In genomic region chrX:92342924-92343323, GRCm38 (mm10) we compare ENCODE assay signal across 9 mouse cellular contexts.
DNase-seq lines count a peak whose midpoint lies in the region; ATAC-seq and TF ChIP-seq lines count a peak whose summit lies in the region.
"Had no signal": no experiment of that assay in that cellular context is flagged by ENCODE, and none has a peak within 500 bp of the region (broad histone marks: within the 10 kb centered on the region; RNA-seq: fewer than 3 reads in every experiment).

No protein-coding gene starts in this region.

- no peak overlapping the region for H3K9ac ChIP-seq in liver, embryonic 12.5 days
- H3K9ac ChIP-seq in embryonic facial prominence, embryonic 14.5 days (ENCODE audit: low read depth, low read length), result no peak overlapping the region

- H3K4me3 ChIP-seq in cerebellum, adult 2 months (replicated peaks; ENCODE audit: insufficient read depth, low read depth, low read length), result no peak overlapping the region
- no peak overlapping the region for H3K4me3 ChIP-seq in liver, embryonic 12.5 days
- no peak overlapping the region for H3K4me3 ChIP-seq in embryonic facial prominence, embryonic 14.5 days (ENCODE audit: low read depth, low read length)
- no peak overlapping the region for H3K4me3 ChIP-seq in lung, adult 2 months (replicated peaks; ENCODE audit: extremely low read depth, low read depth, low read length)
- H3K4me3 ChIP-seq: megakaryocyte, embryonic 14.5 days had no signal

- 22% methylated on average over 5 of the region's 5 CpGs for WGBS in cerebellum, adult 2 months
- 9% methylated on average over 5 of the region's 5 CpGs for WGBS in liver, embryonic 12.5 days (ENCODE audit: insufficient replicate concordance)
- WGBS in embryonic facial prominence, embryonic 14.5 days, result 15% methylated on average over 5 of the region's 5 CpGs
- WGBS in lung, adult 2 months, result 17% methylated on average over 5 of the region's 5 CpGs

- peak; percentile 55 for TF ChIP-seq CTCF in cerebellum, adult 2 months (IDR thresholded peaks at IDR 0.05; ENCODE audit: borderline replicate concordance, insufficient read depth, low read depth, low read length)
- peak; percentile 46; the same call in 1 of the 2 replicates for TF ChIP-seq CTCF in lung, adult 2 months (IDR thresholded peaks at IDR 0.05; ENCODE audit: insufficient read depth, low read length)

- H3K27ac ChIP-seq in cerebellum, adult 2 months (ENCODE audit: insufficient read depth, low read length), result no peak overlapping the region
- no peak overlapping the region for H3K27ac ChIP-seq in liver, embryonic 12.5 days
- H3K27ac ChIP-seq in embryonic facial prominence, embryonic 14.5 days (replicated peaks; ENCODE audit: low read depth, low read length), result no peak overlapping the region

- DNase-seq in cerebellum, adult 2 months, result peak; percentile 2 to 35
- DNase-seq in cerebellum, adult 9-11 months, result no peak
- DNase-seq in liver, result peak; percentile 29
- DNase-seq in adrenal gland, postnatal 10 days, result peak; percentile 69
- DNase-seq in embryonic facial prominence, embryonic 14.5 days (ENCODE audit: low spot score), result peak; percentile 1
- DNase-seq in lung, adult 2 months, result peak; percentile 6
- DNase-seq in testis, postnatal 14 days (ENCODE audit: low spot score), result peak; percentile 4

- no peaks in the 10 kb centered on the region for H3K27me3 ChIP-seq in cerebellum, adult 2 months (ENCODE audit: control insufficient read depth, insufficient read depth, low read length)
- H3K27me3 ChIP-seq in liver, embryonic 12.5 days (replicated peaks), result no peaks in the 10 kb centered on the region
- H3K27me3 ChIP-seq in embryonic facial prominence, embryonic 14.5 days (replicated peaks; ENCODE audit: control insufficient read depth, insufficient read depth, low read length), result no peaks in the 10 kb centered on the region
- H3K27me3 ChIP-seq: megakaryocyte, embryonic 14.5 days had no signal

- no peaks in the 10 kb centered on the region for H3K9me3 ChIP-seq in liver, embryonic 12.5 days (replicated peaks)
- no peaks in the 10 kb centered on the region for H3K9me3 ChIP-seq in embryonic facial prominence, embryonic 14.5 days (ENCODE audit: control insufficient read depth, low read length)
- H3K9me3 ChIP-seq: megakaryocyte, embryonic 14.5 days had no signal

- H3K4me2 ChIP-seq in liver, embryonic 12.5 days, result no peak overlapping the region
- no peak overlapping the region for H3K4me2 ChIP-seq in embryonic facial prominence, embryonic 14.5 days (ENCODE audit: low read depth, low read length)

- H3K36me3 ChIP-seq in liver, embryonic 12.5 days, result no peaks in the 10 kb centered on the region
- no peaks in the 10 kb centered on the region for H3K36me3 ChIP-seq in embryonic facial prominence, embryonic 14.5 days (ENCODE audit: control insufficient read depth, insufficient read depth, low read length)

- TF ChIP-seq POLR2A in cerebellum, adult 2 months (IDR thresholded peaks at IDR 0.05; ENCODE audit: borderline replicate concordance, insufficient read depth, low read length), result no peak
- TF ChIP-seq POLR2A in lung, adult 2 months (IDR thresholded peaks at IDR 0.05; ENCODE audit: borderline replicate concordance, extremely low read depth, low read depth, low read length), result no peak

- no peaks in the 10 kb centered on the region for H3K4me1 ChIP-seq in cerebellum, adult 2 months (ENCODE audit: control insufficient read depth, insufficient read depth, low read length)
- no peaks in the 10 kb centered on the region for H3K4me1 ChIP-seq in liver, embryonic 12.5 days
- H3K4me1 ChIP-seq in embryonic facial prominence, embryonic 14.5 days (ENCODE audit: control insufficient read depth, insufficient read depth, low read length), result no peaks in the 10 kb centered on the region
- H3K4me1 ChIP-seq in lung, adult 2 months (ENCODE audit: control insufficient read depth, insufficient read depth, low read length), result no peaks in the 10 kb centered on the region
- H3K4me1 ChIP-seq: megakaryocyte, embryonic 14.5 days had no signal

- ATAC-seq in liver, embryonic 12.5 days, result no peak
- no peak for ATAC-seq in embryonic facial prominence, embryonic 14.5 days (ENCODE audit: low read depth)
